Mouse (Mus musculus) neural tube, embryonic 15.5 days (tissue): ENCODE results near the gene Ube2j1. TPM values are rescaled to one million over a fixed set of nuclear protein-coding genes. Genes with fewer than 3 reads are reported as not detected.
"Not testable (repeated sequence)": the region's sequence is repeated elsewhere in the genome, so short reads cannot be mapped to it uniquely, and the experiment has no call there.

Experiments used
- ATAC-seq: fragments of 200-750 bp; cut with Nextera tagmentation; 2 replicates; pipeline ENCODE4 v1.8.0; 2017; ENCODE audit warnings: mild to moderate bottlenecking, moderate TSS enrichment, moderate library complexity; ENCODE audit not compliant: low FRiP score
- H3K27ac ChIP-seq: fragments of 300-500 bp; sonication (generic); replicated peaks from 2 replicates; pipeline ENCODE4 v1.5.1; 2015; ENCODE audit warnings: mild to moderate bottlenecking, inconsistent platforms
- H3K27me3 ChIP-seq: fragments of 300-500 bp; sonication (generic); replicated peaks from 2 replicates; pipeline ENCODE4 v1.6.1; 2015; ENCODE audit warnings: inconsistent platforms
- H3K36me3 ChIP-seq: fragments of 300-500 bp; sonication (generic); 2 replicates; pipeline ENCODE4 v1.6.1; 2015; ENCODE audit warnings: inconsistent platforms
- H3K4me1 ChIP-seq: fragments of 300-500 bp; sonication (generic); 2 replicates; pipeline ENCODE4 v1.6.1; 2015; ENCODE audit warnings: inconsistent platforms
- H3K4me2 ChIP-seq: fragments of 300-500 bp; sonication (generic); 2 replicates; pipeline ENCODE4 v1.6.1; 2015; ENCODE audit warnings: inconsistent platforms, mild to moderate bottlenecking, moderate library complexity
- H3K4me3 ChIP-seq: fragments of 300-500 bp; sonication (generic); replicated peaks from 2 replicates; pipeline ENCODE4 v1.5.1; 2015; ENCODE audit warnings: mild to moderate bottlenecking, inconsistent platforms
- H3K9ac ChIP-seq: fragments of 300-500 bp; sonication (generic); replicated peaks from 2 replicates; pipeline ENCODE4 v1.6.1; 2015; ENCODE audit warnings: mild to moderate bottlenecking, inconsistent platforms
- H3K9me3 ChIP-seq: fragments of 300-500 bp; sonication (generic); replicated peaks from 2 replicates; pipeline ENCODE4 v1.6.1; 2016; ENCODE audit warnings: inconsistent platforms
- WGBS: fragments of 180-500 bp; shearing (Covaris S2); methylation state at CpG from one replicate; pipeline ENCODE4 v1.1.7; 2015; ENCODE audit warnings: mixed read lengths; 5-methylcytosine and 5-hydroxymethylcytosine counted together
- polyA plus RNA-seq: library from polyadenylated mRNA; unstranded; fragments of >200 nt; fragmentation: Nextera tagmentation; extraction: Ambion mirVana; gene quantifications from 2 replicates; pipeline ENCODE4 v1.2.1, GENCODE M21; 2015

Gene Ube2j1
- polyA plus RNA-seq, 1 experiment from 2014 or later, result 77.3 TPM

GRCm38 (mm10) chr4:32994168-32994567, 37.0 kb upstream of the Ube2j1 start:
- ATAC-seq, result no peak
- 73% methylated on average over 3 of the region's 3 CpGs for WGBS
- no peaks in the 10 kb centered on the region for H3K4me1 ChIP-seq
- no peak overlapping the region for H3K4me2 ChIP-seq
- H3K27ac ChIP-seq, result no peak overlapping the region
- H3K9ac ChIP-seq, result no peak overlapping the region
- no peaks in the 10 kb centered on the region for H3K27me3 ChIP-seq
- H3K9me3 ChIP-seq, result no peaks in the 10 kb centered on the region
- peaks cover 6% of the 10 kb centered on the region; the same call in 1 of the 2 replicates for H3K36me3 ChIP-seq
- no peak overlapping the region for H3K4me3 ChIP-seq

- no peaks in the 10 kb centered on the region for H3K27me3 ChIP-seq
- no peak overlapping the region for H3K4me3 ChIP-seq
- peaks cover 6% of the 10 kb centered on the region; the same call in 1 of the 2 replicates for H3K36me3 ChIP-seq
- no peaks in the 10 kb centered on the region for H3K4me1 ChIP-seq
- WGBS, result 95% methylated on average over 5 of the region's 5 CpGs
- ATAC-seq, result no peak
- no peak overlapping the region for H3K27ac ChIP-seq
- no peak overlapping the region for H3K9ac ChIP-seq
- no peaks in the 10 kb centered on the region for H3K9me3 ChIP-seq
- no peak overlapping the region for H3K4me2 ChIP-seq
Measured at GRCm38 (mm10) chr4:32996083-32996482, 35.1 kb upstream of the Ube2j1 start.

- Histone ChIP-seq H3K9ac (no peak overlapping the region), H3K9me3 (no peaks in the 10 kb centered on the region)
Measured at GRCm38 (mm10) chr4:32997571-32997970, 33.6 kb upstream of the Ube2j1 start.

GRCm38 (mm10) chr4:32998996-32999395, 32.2 kb upstream of the Ube2j1 start:
- Histone ChIP-seq H3K4me2 (no peak overlapping the region), H3K9ac (no peak overlapping the region), H3K4me3 (no peak overlapping the region), H3K36me3 (peaks cover 6% of the 10 kb centered on the region), H3K9me3 (no peaks in the 10 kb centered on the region), H3K4me1 (no peaks in the 10 kb centered on the region), H3K27ac (no peak overlapping the region), H3K27me3 (no peaks in the 10 kb centered on the region)
- no peak for ATAC-seq
- WGBS, result 97% methylated on average over 8 of the region's 8 CpGs

More at GRCm38 (mm10) chr4:32997571-32997970, 33.6 kb upstream of the Ube2j1 start:
- ATAC-seq, result no peak
- Histone ChIP-seq H3K27ac (no peak overlapping the region), H3K4me2 (no peak overlapping the region), H3K27me3 (no peaks in the 10 kb centered on the region), H3K4me1 (no peaks in the 10 kb centered on the region), H3K36me3 (peaks cover 6% of the 10 kb centered on the region; the same call in 1 of the 2 replicates), H3K4me3 (no peak overlapping the region)
- WGBS, result 84% methylated on average over 5 of the region's 5 CpGs

GRCm38 (mm10) chr4:33002081-33002480, 29.1 kb upstream of the Ube2j1 start:
- no peak overlapping the region for H3K4me2 ChIP-seq
- no peaks in the 10 kb centered on the region for H3K4me1 ChIP-seq
- no peaks in the 10 kb centered on the region for H3K9me3 ChIP-seq
- no peak overlapping the region for H3K9ac ChIP-seq
- ATAC-seq, result no peak
- WGBS, result 89% methylated on average over 3 of the region's 3 CpGs
- H3K36me3 ChIP-seq, result peaks cover 15% of the 10 kb centered on the region
- no peak overlapping the region for H3K27ac ChIP-seq
- no peak overlapping the region for H3K4me3 ChIP-seq
- H3K27me3 ChIP-seq, result no peaks in the 10 kb centered on the region

GRCm38 (mm10) chr4:33005595-33006470, 25.4 kb upstream of the Ube2j1 start:
- not testable (repeated sequence) for H3K4me3 ChIP-seq, H3K9me3 ChIP-seq, H3K4me1 ChIP-seq, H3K9ac ChIP-seq, ATAC-seq, H3K4me2 ChIP-seq, H3K27ac ChIP-seq, H3K27me3 ChIP-seq
- WGBS, result 96% methylated on average over 10 of the region's 10 CpGs
- peaks cover 18% of the 10 kb centered on the region for H3K36me3 ChIP-seq

GRCm38 (mm10) chr4:33006844-33007243, 24.4 kb upstream of the Ube2j1 start:
- Histone ChIP-seq H3K9ac (no peak overlapping the region), H3K27ac (no peak overlapping the region), H3K9me3 (no peaks in the 10 kb centered on the region), H3K4me2 (no peak overlapping the region), H3K4me3 (no peak overlapping the region), H3K27me3 (no peaks in the 10 kb centered on the region), H3K36me3 (peaks cover 18% of the 10 kb centered on the region), H3K4me1 (no peaks in the 10 kb centered on the region)
- no peak for ATAC-seq
- WGBS, result 91% methylated on average over 11 of the region's 11 CpGs

- H3K27me3 ChIP-seq, result no peaks in the 10 kb centered on the region
- H3K4me2 ChIP-seq, result no peak overlapping the region
- H3K36me3 ChIP-seq, result peaks cover 18% of the 10 kb centered on the region
- no peak overlapping the region for H3K27ac ChIP-seq
- H3K4me1 ChIP-seq, result no peaks in the 10 kb centered on the region
- no peak overlapping the region for H3K4me3 ChIP-seq
- WGBS, result 91% methylated on average over 9 of the region's 9 CpGs
- no peaks in the 10 kb centered on the region for H3K9me3 ChIP-seq
- H3K9ac ChIP-seq, result no peak overlapping the region
- no peak for ATAC-seq
Measured at GRCm38 (mm10) chr4:33007443-33008217, 23.6 kb upstream of the Ube2j1 start.

GRCm38 (mm10) chr4:33010078-33010477, 21.1 kb upstream of the Ube2j1 start:
- no peak overlapping the region for H3K4me2 ChIP-seq
- no peaks in the 10 kb centered on the region for H3K9me3 ChIP-seq
- no peak overlapping the region for H3K27ac ChIP-seq
- H3K4me3 ChIP-seq, result no peak overlapping the region
- no peaks in the 10 kb centered on the region for H3K27me3 ChIP-seq
- H3K36me3 ChIP-seq, result peaks cover 39% of the 10 kb centered on the region
- WGBS, result 96% methylated on average over 1 of the region's 1 CpGs
- no peak for ATAC-seq
- no peak overlapping the region for H3K9ac ChIP-seq
- no peaks in the 10 kb centered on the region for H3K4me1 ChIP-seq

GRCm38 (mm10) chr4:33012484-33012883, 18.7 kb upstream of the Ube2j1 start:
- H3K36me3 ChIP-seq, result peaks cover 31% of the 10 kb centered on the region
- no peaks in the 10 kb centered on the region for H3K9me3 ChIP-seq
- H3K4me3 ChIP-seq, result no peak overlapping the region
- H3K27ac ChIP-seq, result no peak overlapping the region
- no peaks in the 10 kb centered on the region for H3K27me3 ChIP-seq
- H3K4me2 ChIP-seq, result no peak overlapping the region
- 78% methylated on average over 4 of the region's 4 CpGs for WGBS
- no peaks in the 10 kb centered on the region for H3K4me1 ChIP-seq
- H3K9ac ChIP-seq, result no peak overlapping the region
- ATAC-seq, result no peak

GRCm38 (mm10) chr4:33018361-33018999, 12.7 kb upstream of the Ube2j1 start:
- Histone ChIP-seq H3K36me3 (peaks cover 32% of the 10 kb centered on the region), H3K27ac (no peak overlapping the region), H3K27me3 (no peaks in the 10 kb centered on the region), H3K9me3 (no peaks in the 10 kb centered on the region), H3K4me1 (no peaks in the 10 kb centered on the region), H3K4me3 (no peak overlapping the region), H3K4me2 (no peak overlapping the region), H3K9ac (no peak overlapping the region)
- 48% methylated on average over 9 of the region's 9 CpGs for WGBS
- peak; percentile 79; the same call in 1 of the 2 replicates for ATAC-seq
